9 mouse cellular contexts compared by ENCODE assay signal in genomic region chr7:30805924-30806323, GRCm38 (mm10). TPM values are rescaled to one million over a fixed set of nuclear protein-coding genes. Genes with fewer than 3 reads are reported as not detected.
A peak's percentile ranks its signal among the peaks of the same experiment; 100 is the strongest.
DNase-seq lines count a peak whose midpoint lies in the region; ATAC-seq and TF ChIP-seq lines count a peak whose summit lies in the region.
"Had no signal": no experiment of that assay in that cellular context is flagged by ENCODE, and none has a peak within 500 bp of the region (broad histone marks: within the 10 kb centered on the region; RNA-seq: fewer than 3 reads in every experiment).

No protein-coding gene starts in this region.

- no peak overlapping the region for H3K4me3 ChIP-seq in G1E (ENCODE audit: low read depth, low read length)
- H3K4me3 ChIP-seq in embryonic facial prominence, embryonic 11.5 days (ENCODE audit: low read depth, low read length): no peak overlapping the region
- H3K4me3 ChIP-seq in midbrain, embryonic 14.5 days (replicated peaks; ENCODE audit: low read depth, low read length): no peak overlapping the region
- H3K4me3 ChIP-seq: limb, embryonic 13.5 days had no signal

- intact Hi-C loops in heart, postnatal 14 days (cut with DNase I): loop anchor here (2.0 kb wide), 1 partner anchor 51 kb away; the partner anchor contains the start of gene Ffar3
- intact Hi-C loops in heart, postnatal 25 days (cut with DNase I): loop anchor here (5.0 kb wide), 1 partner anchor 36 kb away; no protein-coding TSS in a partner anchor

- no peaks in the 10 kb centered on the region for H3K4me1 ChIP-seq in G1E (ENCODE audit: insufficient read depth, low read depth, low read length)
- no peaks in the 10 kb centered on the region for H3K4me1 ChIP-seq in embryonic facial prominence, embryonic 11.5 days (ENCODE audit: control insufficient read depth, insufficient read depth, low read length)
- no peaks in the 10 kb centered on the region for H3K4me1 ChIP-seq in midbrain, embryonic 14.5 days (ENCODE audit: control insufficient read depth, insufficient read depth, low read length)
- H3K4me1 ChIP-seq: limb, embryonic 13.5 days had no signal

- no peak overlapping the region for H3K9ac ChIP-seq in embryonic facial prominence, embryonic 11.5 days (replicated peaks; ENCODE audit: low read length)
- H3K9ac ChIP-seq in midbrain, embryonic 14.5 days (replicated peaks; ENCODE audit: low read length): no peak overlapping the region
- H3K9ac ChIP-seq: limb, embryonic 13.5 days had no signal

- H3K4me2 ChIP-seq in embryonic facial prominence, embryonic 11.5 days (ENCODE audit: low read depth, low read length): no peak overlapping the region
- H3K4me2 ChIP-seq in midbrain, embryonic 14.5 days (ENCODE audit: low read length): no peak overlapping the region
- H3K4me2 ChIP-seq: limb, embryonic 13.5 days had no signal

- ATAC-seq in G1E (ENCODE audit: extremely low read depth, insufficient number of reproducible peaks, low FRiP score, poor library complexity, severe bottlenecking): no peak
- ATAC-seq in embryonic facial prominence, embryonic 11.5 days (replicated peaks; ENCODE audit: insufficient number of reproducible peaks, low FRiP score, low TSS enrichment, low read depth): no peak
- no peak for ATAC-seq in midbrain, embryonic 14.5 days (ENCODE audit: low FRiP score, low TSS enrichment)
- ATAC-seq in frontal cortex, adult (ENCODE audit: low TSS enrichment): no peak

- no peaks in the 10 kb centered on the region for H3K9me3 ChIP-seq in G1E (replicated peaks)
- no peaks in the 10 kb centered on the region; the same call in 1 of the 2 replicates for H3K9me3 ChIP-seq in embryonic facial prominence, embryonic 11.5 days (replicated peaks; ENCODE audit: control insufficient read depth, low read length)
- 0 out of 2 replicates have a peak, but pooled peaks cover 4% of the 10 kb centered on the region for H3K9me3 ChIP-seq in midbrain, embryonic 14.5 days (ENCODE audit: control insufficient read depth, low read length)
- H3K9me3 ChIP-seq: limb, embryonic 13.5 days had no signal

- DNase-seq in heart, postnatal 14 days: peak; percentile 23 to 45
- no peak for DNase-seq in heart, postnatal 25 days (ENCODE audit: low spot score)
- DNase-seq in G1E (ENCODE audit: low spot score): no peak
- DNase-seq in embryonic facial prominence, embryonic 11.5 days (ENCODE audit: low spot score): peak; percentile 11
- DNase-seq in mesoderm, embryonic 11.5 days (ENCODE audit: low read depth, low spot score): peak; percentile 34
- DNase-seq in thymus, postnatal 4 days: peak; percentile 82
- DNase-seq in midbrain, embryonic 14.5 days: no peak

- H3K27me3 ChIP-seq in G1E (ENCODE audit: insufficient read depth, low read length): 0 out of 2 replicates have a peak, but pooled peaks cover 6% of the 10 kb centered on the region
- no peaks in the 10 kb centered on the region for H3K27me3 ChIP-seq in embryonic facial prominence, embryonic 11.5 days (ENCODE audit: control insufficient read depth, insufficient read depth, low read length)
- H3K27me3 ChIP-seq in midbrain, embryonic 14.5 days (ENCODE audit: control insufficient read depth, insufficient read depth, low read length): no peaks in the 10 kb centered on the region
- H3K27me3 ChIP-seq: limb, embryonic 13.5 days had no signal

- H3K27ac ChIP-seq in embryonic facial prominence, embryonic 11.5 days (replicated peaks; ENCODE audit: low read depth, low read length): no peak overlapping the region
- no peak overlapping the region for H3K27ac ChIP-seq in midbrain, embryonic 14.5 days (replicated peaks; ENCODE audit: low read depth, low read length)
- H3K27ac ChIP-seq: limb, embryonic 13.5 days had no signal

- peak; percentile 68 for TF ChIP-seq CTCF in G1E (IDR thresholded peaks at IDR 0.05; ENCODE audit: low read depth, low read length)

- no peaks in the 10 kb centered on the region for H3K36me3 ChIP-seq in G1E (replicated peaks)
- H3K36me3 ChIP-seq in embryonic facial prominence, embryonic 11.5 days (replicated peaks; ENCODE audit: control insufficient read depth, insufficient read depth, low read depth, low read length): no peaks in the 10 kb centered on the region
- no peaks in the 10 kb centered on the region for H3K36me3 ChIP-seq in midbrain, embryonic 14.5 days (ENCODE audit: control insufficient read depth, insufficient read depth, low read length)
- H3K36me3 ChIP-seq: limb, embryonic 13.5 days had no signal

- 46% methylated on average over 6 of the region's 6 CpGs for WGBS in embryonic facial prominence, embryonic 11.5 days
- WGBS in midbrain, embryonic 14.5 days: 51% methylated on average over 6 of the region's 6 CpGs

RNA-seq across cellular contexts. Expression of gene Ffar2, which starts 17.7 kb away (rescaled TPM):
- under 1 TPM; 0.34 to 0.74 TPM for total RNA-seq in heart, postnatal 14 days (2021)
- under 1 TPM in 1 of 2 experiments, not detected in 1; 0.22 TPM for total RNA-seq in heart, postnatal 25 days (2021)
- total RNA-seq in G1E (2014; fragmentation: Nextera tagmentation): not detected in 2 replicates
- total RNA-seq in G1E (2017): 0.23 and 0.33 TPM in 2 replicates
- 0.31 and 0.34 TPM in 2 replicates for polyA plus RNA-seq in G1E (2012)
- not detected in 2 replicates for polyA plus RNA-seq in embryonic facial prominence, embryonic 11.5 days (2014; fragmentation: Nextera tagmentation; extraction: Ambion mirVana)
- 0.11 TPM in 1 of 2 replicates, not detected in the other for polyA plus RNA-seq in midbrain, embryonic 14.5 days (2014; fragmentation: Nextera tagmentation; extraction: Ambion mirVana)
- polyA plus RNA-seq: limb, embryonic 13.5 days had no signal

RNA-seq across cellular contexts. Expression of gene Krtdap, which starts 18.2 kb away (rescaled TPM):
- not detected for total RNA-seq in heart, postnatal 14 days (2021)
- total RNA-seq in heart, postnatal 25 days (2021): not detected
- total RNA-seq in G1E (2014; fragmentation: Nextera tagmentation): not detected in 2 replicates
- total RNA-seq in G1E (2017): not detected in 2 replicates
- polyA plus RNA-seq in G1E (2012): not detected in 2 replicates
- polyA plus RNA-seq in embryonic facial prominence, embryonic 11.5 days (2014; fragmentation: Nextera tagmentation; extraction: Ambion mirVana): not detected in 2 replicates
- not detected in 2 replicates for polyA plus RNA-seq in midbrain, embryonic 14.5 days (2014; fragmentation: Nextera tagmentation; extraction: Ambion mirVana)

RNA-seq across cellular contexts. Expression of gene Dmkn, which starts 42.4 kb away (rescaled TPM):
- total RNA-seq in heart, postnatal 14 days (2021): 1 to 10 TPM; 4.8 to 7.0 TPM
- total RNA-seq in heart, postnatal 25 days (2021): 1 to 10 TPM; 3.6 to 6.6 TPM
- total RNA-seq in G1E (2014; fragmentation: Nextera tagmentation) (not detected in 2 replicates), G1E (2017) (0.44 TPM in 1 of 2 replicates, not detected in the other)
- polyA plus RNA-seq in G1E (2012): not detected in 2 replicates
- not detected in 2 replicates for polyA plus RNA-seq in embryonic facial prominence, embryonic 11.5 days (2014; fragmentation: Nextera tagmentation; extraction: Ambion mirVana)
- 0.78 and 0.87 TPM in 2 replicates for polyA plus RNA-seq in midbrain, embryonic 14.5 days (2014; fragmentation: Nextera tagmentation; extraction: Ambion mirVana)

RNA-seq across cellular contexts. Expression of gene Ffar3, which starts 50.1 kb away (rescaled TPM):
- not detected for total RNA-seq in heart, postnatal 14 days (2021)
- total RNA-seq in heart, postnatal 25 days (2021): not detected
- total RNA-seq in G1E (2014; fragmentation: Nextera tagmentation): not detected in 2 replicates
- 0.12 TPM in 1 of 2 replicates, not detected in the other for total RNA-seq in G1E (2017)
- not detected in 2 replicates for polyA plus RNA-seq in G1E (2012)
- not detected in 2 replicates for polyA plus RNA-seq in embryonic facial prominence, embryonic 11.5 days (2014; fragmentation: Nextera tagmentation; extraction: Ambion mirVana)
- not detected in 2 replicates for polyA plus RNA-seq in midbrain, embryonic 14.5 days (2014; fragmentation: Nextera tagmentation; extraction: Ambion mirVana)
- polyA plus RNA-seq: limb, embryonic 13.5 days had no signal

RNA-seq across cellular contexts. Expression of gene Sbsn, which starts 54.7 kb away (rescaled TPM):
- 1 to 10 TPM; 4.3 to 5.5 TPM for total RNA-seq in heart, postnatal 14 days (2021)
- 1 to 10 TPM; 2.3 to 5.5 TPM for total RNA-seq in heart, postnatal 25 days (2021)
- total RNA-seq in G1E (2014; fragmentation: Nextera tagmentation): 5.4 and 5.7 TPM in 2 replicates
- 0.52 and 5.1 TPM in 2 replicates for total RNA-seq in G1E (2017)
- 0.96 and 1.5 TPM in 2 replicates for polyA plus RNA-seq in G1E (2012)
- polyA plus RNA-seq in embryonic facial prominence, embryonic 11.5 days (2014; fragmentation: Nextera tagmentation; extraction: Ambion mirVana): 1.0 and 2.0 TPM in 2 replicates
- polyA plus RNA-seq in midbrain, embryonic 14.5 days (2014; fragmentation: Nextera tagmentation; extraction: Ambion mirVana): 0.82 and 3.8 TPM in 2 replicates

Comparison
In these comparisons a context has a peak if more than half of its experiments do, and no peak if none do; other contexts are left out.
1. DNase-seq: peak in heart, postnatal 14 days (2 of 2), embryonic facial prominence, embryonic 11.5 days (single experiment), mesoderm, embryonic 11.5 days (single experiment) and thymus, postnatal 4 days (single experiment); none in heart, postnatal 25 days (single experiment), G1E (single experiment) and midbrain, embryonic 14.5 days (single experiment).